20 mouse cellular contexts compared by ENCODE assay signal in genomic region chr17:80398243-80398642, GRCm38 (mm10). TPM values are rescaled to one million over a fixed set of nuclear protein-coding genes. Genes with fewer than 3 reads are reported as not detected.
DNase-seq lines count a peak whose midpoint lies in the region; ATAC-seq lines count a peak whose summit lies in the region.
"Had no signal": no experiment of that assay in that cellular context is flagged by ENCODE, and none has a peak within 500 bp of the region (broad histone marks: within the 10 kb centered on the region; RNA-seq: fewer than 3 reads in every experiment).

No protein-coding gene starts in this region.

- no peak overlapping the region for H3K4me2 ChIP-seq in midbrain, embryonic 11.5 days
- H3K4me2 ChIP-seq in midbrain, embryonic 13.5 days (replicated peaks): no peak overlapping the region

- H3K9ac ChIP-seq in midbrain, embryonic 11.5 days (ENCODE audit: low read length): no peak overlapping the region
- H3K9ac ChIP-seq in midbrain, embryonic 13.5 days (replicated peaks): no peak overlapping the region

- 93% methylated on average over 7 of the region's 7 CpGs for WGBS in midbrain, embryonic 11.5 days
- WGBS in midbrain, embryonic 13.5 days: 93% methylated on average over 7 of the region's 7 CpGs

- H3K27me3 ChIP-seq in midbrain, embryonic 11.5 days (ENCODE audit: control insufficient read depth, insufficient read depth, low read length): no peaks in the 10 kb centered on the region
- H3K27me3 ChIP-seq in midbrain, embryonic 13.5 days: no peaks in the 10 kb centered on the region
- H3K27me3 ChIP-seq: CH12.LX, Patski had no signal

- no peak for ATAC-seq in midbrain, embryonic 11.5 days (ENCODE audit: low FRiP score)
- no peak for ATAC-seq in midbrain, embryonic 13.5 days
- ATAC-seq: activated CD4-positive, CD25-positive, alpha-beta regulatory T cell, adult 4 months; CD4-positive, CD25-positive, alpha-beta regulatory T cell, adult 4 months; Patski had no signal

- H3K36me3 ChIP-seq in midbrain, embryonic 11.5 days (ENCODE audit: control insufficient read depth, insufficient read depth, low read length): 0 out of 2 replicates have a peak, but pooled peaks cover 3% of the 10 kb centered on the region
- peaks cover 34% of the 10 kb centered on the region for H3K36me3 ChIP-seq in midbrain, embryonic 13.5 days

- DNase-seq in heart, adult 11 months: peak; percentile 70
- no peak for DNase-seq in heart, adult 9 months (ENCODE audit: low spot score in 2 of 2)
- DNase-seq in midbrain, embryonic 11.5 days (ENCODE audit: low spot score, missing footprints): peak; percentile 68
- DNase-seq: adrenal gland, adult 2 months; adrenal gland, adult 8-10 months; adrenal gland, postnatal 10 days; adrenal gland, postnatal 14 days; adrenal gland, postnatal 25 days; adrenal gland, postnatal 36 days; B cell, adult 2 months; cerebellum, adult 11 months; cerebellum, adult 11-12 months; cerebellum, adult 18-20 months had no signal

- no peak overlapping the region for H3K4me3 ChIP-seq in midbrain, embryonic 11.5 days (ENCODE audit: low read depth, low read length)
- no peak overlapping the region for H3K4me3 ChIP-seq in midbrain, embryonic 13.5 days (replicated peaks)

- no peaks in the 10 kb centered on the region for H3K4me1 ChIP-seq in midbrain, embryonic 11.5 days (ENCODE audit: control insufficient read depth, insufficient read depth, low read length)
- no peaks in the 10 kb centered on the region for H3K4me1 ChIP-seq in midbrain, embryonic 13.5 days (replicated peaks)

- no peak overlapping the region for H3K27ac ChIP-seq in midbrain, embryonic 11.5 days (ENCODE audit: low read depth, low read length)
- no peak overlapping the region for H3K27ac ChIP-seq in midbrain, embryonic 13.5 days

- H3K9me3 ChIP-seq in midbrain, embryonic 11.5 days (ENCODE audit: control insufficient read depth, low read length): no peaks in the 10 kb centered on the region
- no peaks in the 10 kb centered on the region for H3K9me3 ChIP-seq in midbrain, embryonic 13.5 days
- H3K9me3 ChIP-seq: G1E had no signal

RNA-seq across cellular contexts. Expression of gene Gm10190, which starts 24.9 kb away (rescaled TPM):
- polyA plus RNA-seq in midbrain, embryonic 11.5 days (2014; fragmentation: Nextera tagmentation; extraction: Ambion mirVana): 0.72 and 1.1 TPM in 2 replicates
- polyA plus RNA-seq in midbrain, embryonic 13.5 days (2015; fragmentation: Nextera tagmentation; extraction: Ambion mirVana): 1.6 and 2.7 TPM in 2 replicates
- polyA plus RNA-seq: activated CD4-positive, CD25-positive, alpha-beta regulatory T cell, adult 4 months; adrenal gland, adult 2 months; C2C12; CD4-positive, CD25-positive, alpha-beta regulatory T cell, adult 4 months; G1E; Patski had no signal

Comparison
In these comparisons a context has a peak if more than half of its experiments do, and no peak if none do; other contexts are left out.
1. DNase-seq: peak in heart, adult 11 months (single experiment) and midbrain, embryonic 11.5 days (single experiment); none in heart, adult 9 months (0 of 2).